Mouse (Mus musculus) heart, postnatal 0 days (tissue): ENCODE measurements around the gene Prr15l. TPM values are rescaled to one million over a fixed set of nuclear protein-coding genes. Genes with fewer than 3 reads are reported as not detected.

Source experiments
- ATAC-seq: fragments of 200-750 bp; cut with Nextera tagmentation; 2 replicates; pipeline ENCODE4 v1.8.0; 2017; ENCODE audit warnings: low read depth, moderate number of reproducible peaks, moderate library complexity; ENCODE audit not compliant: insufficient read depth
- DNase-seq: peaks from one replicate; pipeline ENCODE4 v3.0.0-alpha.2; 2016; ENCODE audit warnings: low spot score
- H3K27ac ChIP-seq: fragments of 300-500 bp; sonication (generic); 2 replicates; pipeline ENCODE4 v1.5.1; 2014; ENCODE audit warnings: low read depth, mild to moderate bottlenecking
- H3K27me3 ChIP-seq: fragments of 300-500 bp; sonication (generic); 2 replicates; pipeline ENCODE4 v1.6.1; 2014; ENCODE audit warnings: low read length, mixed read lengths; ENCODE audit not compliant: control insufficient read depth, insufficient read depth
- H3K36me3 ChIP-seq: fragments of 300-500 bp; sonication (generic); replicated peaks from 2 replicates; pipeline ENCODE4 v1.6.1; 2014; ENCODE audit warnings: low read length, mixed read lengths; ENCODE audit not compliant: control insufficient read depth, insufficient read depth
- H3K4me1 ChIP-seq: fragments of 300-500 bp; sonication (generic); 2 replicates; pipeline ENCODE4 v1.6.1; 2014; ENCODE audit warnings: antibody characterized with exemption; ENCODE audit not compliant: control insufficient read depth, insufficient read depth
- H3K4me2 ChIP-seq: fragments of 300-500 bp; sonication (generic); 2 replicates; pipeline ENCODE4 v1.6.1; 2014; ENCODE audit warnings: low read depth, mild to moderate bottlenecking, low read length, moderate library complexity
- H3K4me3 ChIP-seq: fragments of 300-500 bp; sonication (generic); 2 replicates; pipeline ENCODE4 v1.5.1; 2014; ENCODE audit warnings: low read depth, low read length
- H3K9ac ChIP-seq: fragments of 300-500 bp; sonication (generic); replicated peaks from 2 replicates; pipeline ENCODE4 v1.6.1; 2014; ENCODE audit warnings: low read depth, low read length, mixed read lengths
- H3K9me3 ChIP-seq: fragments of 300-500 bp; sonication (generic); replicated peaks from 2 replicates; pipeline ENCODE4 v1.6.1; 2016; ENCODE audit warnings: low read length; ENCODE audit not compliant: control insufficient read depth
- CTCF ChIP-seq: IDR thresholded peaks from 2 replicates; pipeline ENCODE4 v1.5.1; 2016; ENCODE audit warnings: antibody characterized with exemption, control low read depth, low read depth
- EP300 ChIP-seq: IDR thresholded peaks from 2 replicates; pipeline ENCODE4 v1.6.1; 2016; ENCODE audit warnings: antibody characterized with exemption, low read depth
- WGBS: fragments of 180-500 bp; shearing (Covaris S2); extraction: QIAGEN DNeasy Blood & Tissue Kit; methylation state at CpG from one replicate; pipeline ENCODE4 v1.1.7; 2014; 5-methylcytosine and 5-hydroxymethylcytosine counted together
- polyA plus RNA-seq: library from polyadenylated mRNA; unstranded; fragments of >200 nt; fragmentation: Nextera tagmentation; extraction: Ambion mirVana; gene quantifications from 2 replicates; pipeline ENCODE4 v1.2.1, GENCODE M21; 2015
- total RNA-seq: library from RNA; depleted of rRNA; stranded (reverse); fragments of >200 nt; gene quantifications from 2 replicates; pipeline ENCODE4 v1.2.3, GENCODE M21; 2014; ENCODE audit warnings: low replicate concordance

The Prr15l gene
- total and polyA plus RNA-seq, 2 experiments from 2014 or later: 1.2 TPM; not detected in 1

DNA sequence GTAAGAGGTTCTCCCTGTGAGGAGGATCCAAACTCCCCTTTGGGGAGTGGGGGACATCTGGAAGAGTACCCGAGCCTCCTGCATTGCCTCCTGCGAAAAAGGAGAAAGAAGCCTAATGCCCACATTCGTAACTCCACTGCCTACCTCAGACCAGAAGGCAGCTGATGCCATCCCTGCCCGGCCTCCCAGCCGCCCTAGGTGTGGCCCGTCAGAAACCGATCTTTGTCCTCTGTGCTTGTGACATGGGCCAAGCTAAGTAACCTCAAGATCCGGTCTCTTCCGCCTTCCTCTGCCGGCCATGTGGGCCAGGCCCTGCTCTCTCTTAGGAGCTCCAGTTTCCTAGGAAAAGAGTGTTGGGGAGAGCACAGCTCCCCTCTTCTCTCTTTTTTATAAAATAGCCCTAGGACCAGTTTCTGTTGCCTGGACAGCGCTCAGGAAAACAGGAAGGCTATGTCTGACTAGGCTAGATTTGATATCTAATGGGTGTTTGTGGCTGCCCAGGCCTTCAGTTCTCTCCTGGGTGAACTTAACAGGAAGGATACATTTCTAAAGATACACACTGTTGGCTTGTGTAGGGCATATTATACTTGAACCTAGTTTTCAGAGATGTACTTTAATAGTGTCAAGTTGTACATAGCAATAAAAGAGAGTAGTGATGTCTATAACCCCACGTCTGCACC is 2.3 kb upstream of the Prr15l start:
- Histone ChIP-seq H3K36me3 (no peaks in the 10 kb centered on the region), H3K9ac (no peak overlapping the region), H3K4me3 (no peak overlapping the region), H3K27me3 (peaks cover 26% of the 10 kb centered on the region), H3K4me1 (no peaks in the 10 kb centered on the region), H3K27ac (no peak overlapping the region), H3K9me3 (no peaks in the 10 kb centered on the region), H3K4me2 (no peak overlapping the region)
- ATAC-seq (no peak), DNase-seq (no peak)
- 82% methylated on average over 12 of the region's 12 CpGs for WGBS
- TF ChIP-seq EP300: no peak
- TF ChIP-seq CTCF: no peak

DNA sequence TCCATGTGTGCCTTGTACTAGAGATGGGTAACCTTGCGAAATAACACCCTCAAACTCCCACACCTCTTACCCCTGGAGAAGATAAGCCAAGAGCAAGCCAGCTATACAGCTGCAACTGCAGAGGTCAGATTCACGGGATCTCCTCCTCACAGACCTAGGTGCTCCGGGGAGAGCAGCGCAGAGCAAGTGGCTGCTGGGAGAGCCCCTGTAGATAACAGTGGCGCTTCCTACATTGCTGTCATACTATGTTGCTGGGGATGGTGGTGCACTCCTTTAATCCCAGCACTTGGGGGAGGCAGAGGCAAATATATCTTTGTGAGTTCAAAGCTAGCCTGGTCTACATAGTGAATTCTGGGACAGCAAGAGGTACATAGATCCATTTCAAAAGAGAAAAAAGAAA is 1.3 kb upstream of the Prr15l start:
- no peaks in the 10 kb centered on the region for H3K9me3 ChIP-seq
- no peak overlapping the region for H3K4me3 ChIP-seq
- ATAC-seq (no peak), DNase-seq (no peak)
- H3K4me1 ChIP-seq: no peaks in the 10 kb centered on the region
- TF ChIP-seq CTCF (no peak), EP300 (no peak)
- no peak overlapping the region for H3K9ac ChIP-seq
- no peak overlapping the region for H3K27ac ChIP-seq
- peaks cover 26% of the 10 kb centered on the region for H3K27me3 ChIP-seq
- no peaks in the 10 kb centered on the region for H3K36me3 ChIP-seq
- H3K4me2 ChIP-seq: no peak overlapping the region
- WGBS: 58% methylated on average over 5 of the region's 5 CpGs

DNA sequence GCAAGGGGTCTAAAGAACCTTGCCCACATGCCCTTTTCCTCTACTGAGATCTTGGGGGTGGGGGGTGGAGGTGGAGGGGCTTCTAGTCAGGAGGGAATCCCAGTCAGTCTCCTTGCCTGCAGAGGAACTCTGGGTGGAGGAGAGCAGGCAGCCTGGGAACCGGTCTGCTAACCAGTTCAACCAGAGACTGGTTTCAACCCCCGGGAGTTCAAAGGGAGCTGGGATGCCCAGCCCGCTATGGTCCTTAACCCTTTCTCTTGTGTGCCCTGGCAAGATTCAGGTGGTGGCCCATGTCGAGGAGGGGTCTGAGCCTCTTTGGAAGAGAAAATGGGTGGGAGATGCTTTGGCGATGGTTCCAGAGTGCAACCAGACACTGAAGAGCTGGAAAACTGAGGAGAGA is 787 bp downstream of the Prr15l start:
- no peak for DNase-seq
- WGBS: 8% methylated on average over 5 of the region's 5 CpGs
- TF ChIP-seq CTCF (no peak), EP300 (no peak)
- no peaks in the 10 kb centered on the region for H3K9me3 ChIP-seq
- H3K4me1 ChIP-seq: no peaks in the 10 kb centered on the region
- H3K27me3 ChIP-seq: peaks cover 26% of the 10 kb centered on the region
- H3K4me2 ChIP-seq: no peak overlapping the region
- no peaks in the 10 kb centered on the region for H3K36me3 ChIP-seq
- no peak overlapping the region for H3K27ac ChIP-seq
- no peak overlapping the region for H3K4me3 ChIP-seq
- no peak for ATAC-seq
- no peak overlapping the region for H3K9ac ChIP-seq

DNA sequence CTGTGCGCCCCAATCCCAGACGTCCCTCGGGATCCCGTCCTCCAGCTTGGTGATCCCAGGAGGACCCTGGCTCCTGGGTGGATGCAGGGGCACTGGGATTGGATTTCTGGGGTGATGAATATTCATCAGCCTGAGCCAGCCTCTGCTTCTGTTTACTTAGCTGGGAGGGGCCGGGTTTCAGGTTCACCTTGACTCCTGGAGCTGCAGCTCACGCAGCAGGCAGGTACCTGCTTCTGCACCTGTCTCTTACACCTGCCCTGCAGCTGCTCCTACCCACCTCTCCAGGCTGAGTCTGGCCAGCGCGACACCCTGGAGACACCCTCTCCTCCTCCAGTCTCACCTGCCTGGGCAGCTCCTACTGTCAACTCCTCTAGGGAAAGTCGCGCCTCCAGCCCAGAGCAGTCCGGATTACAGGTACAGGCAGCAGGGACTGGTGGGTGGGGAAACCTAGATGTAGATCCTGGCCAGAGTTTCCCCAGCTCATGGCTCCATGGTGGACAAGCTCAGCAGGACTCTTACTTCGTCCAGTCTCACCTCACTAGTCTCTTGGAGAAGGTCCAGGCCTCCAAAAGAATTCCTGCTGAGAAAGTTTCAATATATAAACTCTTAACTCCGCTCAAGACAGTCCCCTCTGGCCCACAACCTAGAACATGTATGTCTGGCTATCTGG is 1.3 kb downstream of the Prr15l start:
- Histone ChIP-seq H3K4me3 (no peak overlapping the region), H3K4me1 (no peaks in the 10 kb centered on the region), H3K27ac (no peak overlapping the region), H3K36me3 (no peaks in the 10 kb centered on the region), H3K4me2 (no peak overlapping the region), H3K27me3 (peaks cover 26% of the 10 kb centered on the region), H3K9ac (no peak overlapping the region), H3K9me3 (no peaks in the 10 kb centered on the region)
- ATAC-seq: no peak
- no peak for DNase-seq
- no peak for TF ChIP-seq CTCF
- WGBS: 21% methylated on average over 13 of the region's 13 CpGs

DNA sequence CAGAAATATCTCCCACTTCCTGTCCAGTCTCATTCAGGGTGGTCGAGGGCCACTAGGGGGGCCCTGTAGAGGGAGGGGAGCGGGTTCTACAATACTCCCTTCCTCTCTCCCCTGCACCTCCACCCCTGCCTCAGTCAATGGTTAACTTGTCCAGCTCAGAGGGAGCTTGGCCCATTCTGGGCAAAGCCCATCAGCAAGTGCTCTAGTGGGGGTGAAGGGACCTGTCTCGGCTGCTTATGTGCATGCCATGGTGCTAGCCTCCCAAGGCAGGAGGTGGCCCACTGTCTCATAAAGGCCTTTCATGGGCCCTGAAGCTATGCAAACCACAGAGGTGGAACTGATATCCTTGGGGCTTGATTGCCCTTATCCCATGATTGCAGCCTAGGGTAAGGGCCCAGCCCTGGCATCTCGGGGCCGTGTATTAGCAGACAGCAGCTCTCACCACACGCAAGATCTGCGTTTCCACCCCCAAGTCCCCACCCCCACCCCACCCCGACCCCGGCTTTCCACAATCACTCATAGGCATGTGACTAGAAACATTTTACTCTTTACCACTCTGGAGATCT is 1.9 kb downstream of the Prr15l start:
- no peak for ATAC-seq
- no peak for DNase-seq
- Histone ChIP-seq H3K27me3 (peaks cover 26% of the 10 kb centered on the region), H3K27ac (no peak overlapping the region), H3K4me3 (no peak overlapping the region), H3K36me3 (no peaks in the 10 kb centered on the region), H3K4me2 (no peak overlapping the region), H3K9ac (no peak overlapping the region), H3K4me1 (no peaks in the 10 kb centered on the region), H3K9me3 (no peaks in the 10 kb centered on the region)
- TF ChIP-seq EP300 (no peak), CTCF (no peak)
- WGBS: 61% methylated on average over 9 of the region's 9 CpGs
